Mouse (Mus musculus): ENCODE data around the gene Chmp2a. TPM values are rescaled to one million over a fixed set of nuclear protein-coding genes. Genes with fewer than 3 reads are reported as not detected.
A peak's percentile ranks its signal among the peaks of the same experiment; 100 is the strongest.

The Chmp2a gene
- polyA plus RNA-seq, 1 experiment from 2014 or later: 165 TPM

GRCm38 (mm10) chr7:13041256-13041655, 6.6 kb upstream of the Chmp2a start:
- Histone ChIP-seq H3K4me1 (ENCODE audit: control insufficient read depth in 2 of 2, insufficient read depth in 2 of 2, low read length in 2 of 2) (peaks cover 10 to 26% of the 10 kb centered on the region in 2 experiments), H3K9me3 (ENCODE audit: control insufficient read depth, low read length) (0 out of 2 replicates have a peak, but pooled peaks cover 2% of the 10 kb centered on the region), H3K27ac (replicated peaks in 1 of 2; ENCODE audit: control insufficient read depth in 1 of 2, insufficient read depth in 1 of 2, low read depth in 2 of 2, low read length in 2 of 2) (no peak overlapping the region), H3K4me3 (ENCODE audit: control insufficient read depth in 1 of 2, insufficient read depth in 1 of 2, low read depth in 1 of 2, low read length in 2 of 2) (no peak overlapping the region), H3K27me3 (ENCODE audit: control insufficient read depth, insufficient read depth, low read length) (peaks cover 34% of the 10 kb centered on the region), H3K9ac (ENCODE audit: low read length) (no peak overlapping the region), H3K36me3 (ENCODE audit: control insufficient read depth, insufficient read depth, low read length) (peaks cover 2% of the 10 kb centered on the region), H3K4me2 (ENCODE audit: low read length) (no peak overlapping the region)
- no peak for ATAC-seq (ENCODE audit: insufficient number of reproducible peaks, insufficient read depth, low FRiP score, low read depth)
- WGBS: 33% methylated on average over 1 of the region's 1 CpGs

- 69% methylated on average over 1 of the region's 1 CpGs for WGBS
Measured at GRCm38 (mm10) chr7:13039181-13039580, 4.6 kb upstream of the Chmp2a start.

GRCm38 (mm10) chr7:13038621-13039169, 4.1 kb upstream of the Chmp2a start:
- Histone ChIP-seq H3K27ac (replicated peaks in 1 of 2; ENCODE audit: control insufficient read depth in 1 of 2, insufficient read depth in 1 of 2, low read depth in 2 of 2, low read length in 2 of 2) (peak overlapping the region; percentile 98 to 100), H3K9ac (ENCODE audit: low read length) (peak overlapping the region; percentile 97), H3K36me3 (ENCODE audit: control insufficient read depth, insufficient read depth, low read length) (peaks cover 17% of the 10 kb centered on the region), H3K4me2 (ENCODE audit: low read length) (peak overlapping the region; percentile 83), H3K4me1 (ENCODE audit: control insufficient read depth in 2 of 2, insufficient read depth in 2 of 2, low read length in 2 of 2) (peaks cover 10 to 34% of the 10 kb centered on the region in 2 experiments), H3K27me3 (ENCODE audit: control insufficient read depth, insufficient read depth, low read length) (peaks cover 16% of the 10 kb centered on the region), H3K9me3 (ENCODE audit: control insufficient read depth, low read length) (0 out of 2 replicates have a peak, but pooled peaks cover 2% of the 10 kb centered on the region), H3K4me3 (ENCODE audit: control insufficient read depth in 1 of 2, insufficient read depth in 1 of 2, low read depth in 1 of 2, low read length in 2 of 2) (peak overlapping the region; percentile 85 to 92)
- 13% methylated on average over 15 of the region's 15 CpGs for WGBS
- no peak for ATAC-seq (ENCODE audit: insufficient number of reproducible peaks, insufficient read depth, low FRiP score, low read depth)

More at GRCm38 (mm10) chr7:13039181-13039580, 4.6 kb upstream of the Chmp2a start:
- 0 out of 2 replicates have a peak, but pooled peaks cover 2% of the 10 kb centered on the region for H3K9me3 ChIP-seq (ENCODE audit: control insufficient read depth, low read length)
- peaks cover 20% of the 10 kb centered on the region for H3K27me3 ChIP-seq (ENCODE audit: control insufficient read depth, insufficient read depth, low read length)
- peak overlapping the region; percentile 83 for H3K4me2 ChIP-seq (ENCODE audit: low read length)
- H3K4me3 ChIP-seq (ENCODE audit: control insufficient read depth in 1 of 2, insufficient read depth in 1 of 2, low read depth in 1 of 2, low read length in 2 of 2): peak overlapping the region; percentile 85 to 92
- H3K36me3 ChIP-seq (ENCODE audit: control insufficient read depth, insufficient read depth, low read length): peaks cover 16% of the 10 kb centered on the region
- no peak for ATAC-seq (ENCODE audit: insufficient number of reproducible peaks, insufficient read depth, low FRiP score, low read depth)
- H3K4me1 ChIP-seq (ENCODE audit: control insufficient read depth in 2 of 2, insufficient read depth in 2 of 2, low read length in 2 of 2): peaks cover 10 to 34% of the 10 kb centered on the region in 2 experiments
- peak overlapping the region; percentile 97 for H3K9ac ChIP-seq (ENCODE audit: low read length)
- peak overlapping the region; percentile 98 to 100 for H3K27ac ChIP-seq (replicated peaks in 1 of 2; ENCODE audit: control insufficient read depth in 1 of 2, insufficient read depth in 1 of 2, low read depth in 2 of 2, low read length in 2 of 2)

GRCm38 (mm10) chr7:13037901-13038555, 3.4 kb upstream of the Chmp2a start, which contains the start of gene Ube2m:
Gene Ube2m, minus strand, starts transcription at chr7:13038275.
- Histone ChIP-seq H3K4me1 (ENCODE audit: control insufficient read depth in 2 of 2, insufficient read depth in 2 of 2, low read length in 2 of 2) (peaks cover 11 to 35% of the 10 kb centered on the region in 2 experiments), H3K9me3 (ENCODE audit: control insufficient read depth, low read length) (0 out of 2 replicates have a peak, but pooled peaks cover under 1% of the 10 kb centered on the region), H3K4me2 (ENCODE audit: low read length) (peak within 1 kb of the TSS; percentile 83), H3K36me3 (ENCODE audit: control insufficient read depth, insufficient read depth, low read length) (peaks cover 23% of the 10 kb centered on the region), H3K27ac (replicated peaks in 1 of 2; ENCODE audit: control insufficient read depth in 1 of 2, insufficient read depth in 1 of 2, low read depth in 2 of 2, low read length in 2 of 2) (peak within 1 kb of the TSS; percentile 98 to 100), H3K4me3 (ENCODE audit: control insufficient read depth in 1 of 2, insufficient read depth in 1 of 2, low read depth in 1 of 2, low read length in 2 of 2) (peak within 1 kb of the TSS; percentile 85 to 92), H3K27me3 (ENCODE audit: control insufficient read depth, insufficient read depth, low read length) (peaks cover 9% of the 10 kb centered on the region), H3K9ac (ENCODE audit: low read length) (peak within 1 kb of the TSS; percentile 97)
- WGBS: under 1% methylated on average over 62 of the region's 65 CpGs
- ATAC-seq (ENCODE audit: insufficient number of reproducible peaks, insufficient read depth, low FRiP score, low read depth): peak; percentile 92

DNA sequence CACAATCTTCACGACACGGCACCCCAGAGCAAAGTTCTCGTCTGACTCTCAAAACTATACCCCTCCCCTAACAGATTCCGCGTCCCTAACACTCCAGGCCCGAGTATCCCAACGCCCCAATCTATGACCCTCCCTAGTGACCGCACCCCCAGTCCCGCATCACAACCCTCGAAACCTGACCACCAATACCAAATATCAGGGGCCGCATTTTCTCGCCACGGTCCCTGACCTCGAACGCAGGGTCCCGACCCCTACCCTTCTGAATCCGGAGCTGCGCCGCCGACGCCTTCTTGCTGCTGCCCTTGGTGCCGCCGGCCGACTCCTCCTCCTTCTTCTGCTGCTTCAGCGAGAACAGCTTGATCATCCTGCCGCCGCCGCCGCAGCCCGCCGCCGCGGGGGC, 2.8 kb upstream of the Chmp2a start:
- Histone ChIP-seq H3K36me3 (ENCODE audit: control insufficient read depth, insufficient read depth, low read length) (peaks cover 30% of the 10 kb centered on the region), H3K4me3 (ENCODE audit: control insufficient read depth in 1 of 2, insufficient read depth in 1 of 2, low read depth in 1 of 2, low read length in 2 of 2) (peak overlapping the region; percentile 85 to 92), H3K27ac (replicated peaks in 1 of 2; ENCODE audit: control insufficient read depth in 1 of 2, insufficient read depth in 1 of 2, low read depth in 2 of 2, low read length in 2 of 2) (peak overlapping the region; percentile 83 to 98), H3K9ac (ENCODE audit: low read length) (peak overlapping the region; percentile 97), H3K4me2 (ENCODE audit: low read length) (peak overlapping the region; percentile 83), H3K9me3 (ENCODE audit: control insufficient read depth, low read length) (no peaks in the 10 kb centered on the region), H3K4me1 (ENCODE audit: control insufficient read depth in 2 of 2, insufficient read depth in 2 of 2, low read length in 2 of 2) (peaks cover 11 to 35% of the 10 kb centered on the region in 2 experiments), H3K27me3 (ENCODE audit: control insufficient read depth, insufficient read depth, low read length) (peaks cover 2% of the 10 kb centered on the region; the same call in 1 of the 2 replicates)
- under 1% methylated on average over 27 of the region's 33 CpGs for WGBS
- ATAC-seq (ENCODE audit: insufficient number of reproducible peaks, insufficient read depth, low FRiP score, low read depth): no peak; the same call in 1 of the 2 replicates

DNA sequence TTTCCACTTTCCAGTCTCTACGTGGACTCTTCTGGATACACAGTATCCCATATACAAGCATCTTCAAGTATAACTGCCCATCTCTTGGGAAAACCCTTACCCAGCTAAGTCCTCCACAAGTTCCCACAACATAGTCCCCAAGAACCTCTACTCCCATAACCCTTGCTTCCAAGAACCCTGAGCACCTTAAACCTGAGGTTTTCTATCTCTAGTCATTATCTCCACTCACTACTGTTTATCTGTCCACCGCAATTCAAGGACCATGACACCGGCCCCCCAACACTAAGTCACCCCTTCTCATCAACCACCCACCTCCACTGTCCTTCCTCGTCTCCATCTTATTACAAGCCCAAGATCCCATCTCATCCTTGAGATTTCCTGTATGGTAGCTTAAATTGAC, 2.2 kb upstream of the Chmp2a start:
- peak overlapping the region; percentile 83 to 98 for H3K27ac ChIP-seq (replicated peaks in 1 of 2; ENCODE audit: control insufficient read depth in 1 of 2, insufficient read depth in 1 of 2, low read depth in 2 of 2, low read length in 2 of 2)
- WGBS: 30% methylated on average over 4 of the region's 4 CpGs
- no peak for ATAC-seq (ENCODE audit: insufficient number of reproducible peaks, insufficient read depth, low FRiP score, low read depth)

DNA sequence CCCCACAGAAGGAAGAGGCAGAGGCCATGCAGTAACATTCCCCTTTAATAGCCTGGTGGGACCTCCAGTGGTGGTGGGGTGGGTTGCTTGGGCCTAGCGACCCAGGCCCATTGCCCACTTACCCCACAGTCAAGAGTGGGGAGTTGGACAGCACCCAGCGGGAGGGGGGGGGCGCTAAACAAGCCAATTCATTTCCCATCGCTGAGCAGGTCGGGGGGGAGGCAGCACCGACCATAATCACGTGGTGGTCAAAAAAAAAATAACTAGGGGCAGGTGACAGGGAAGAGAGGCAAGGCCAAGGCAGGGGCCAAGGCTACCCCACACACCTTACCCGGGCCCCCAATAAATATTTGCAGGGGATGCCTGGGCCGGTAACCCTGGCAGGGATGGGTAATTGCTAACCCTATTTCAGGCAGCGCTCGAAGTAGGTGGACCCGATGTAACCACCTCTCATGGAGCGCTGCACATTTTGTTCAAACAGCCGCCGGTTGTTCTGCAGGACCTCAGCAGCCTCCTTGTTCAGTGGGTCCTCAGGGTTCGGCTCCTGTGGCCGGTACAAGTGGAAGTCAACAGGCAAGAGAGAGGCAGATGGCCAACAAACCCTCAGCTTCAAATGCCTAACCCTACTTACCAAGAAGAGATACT, 726 bp upstream of the Chmp2a start:
- Histone ChIP-seq H3K27me3 (ENCODE audit: control insufficient read depth, insufficient read depth, low read length) (no peaks in the 10 kb centered on the region), H3K9ac (ENCODE audit: low read length) (peak overlapping the region; percentile 92; the same call in 1 of the 2 replicates), H3K4me1 (ENCODE audit: control insufficient read depth in 2 of 2, insufficient read depth in 2 of 2, low read length in 2 of 2) (peaks cover 11 to 35% of the 10 kb centered on the region in 2 experiments), H3K36me3 (ENCODE audit: control insufficient read depth, insufficient read depth, low read length) (peaks cover 50% of the 10 kb centered on the region), H3K9me3 (ENCODE audit: control insufficient read depth, low read length) (no peaks in the 10 kb centered on the region), H3K4me2 (ENCODE audit: low read length) (peak overlapping the region; percentile 95; the same call in 1 of the 2 replicates), H3K4me3 (ENCODE audit: control insufficient read depth in 1 of 2, insufficient read depth in 1 of 2, low read depth in 1 of 2, low read length in 2 of 2) (no peak overlapping the region), H3K27ac (replicated peaks in 1 of 2; ENCODE audit: control insufficient read depth in 1 of 2, insufficient read depth in 1 of 2, low read depth in 2 of 2, low read length in 2 of 2) (peak overlapping the region in 1 of 2 experiments; percentile 91; a peak in 2 of 4 replicates)
- 88% methylated on average over 17 of the region's 17 CpGs for WGBS
- no peak for ATAC-seq (ENCODE audit: insufficient number of reproducible peaks, insufficient read depth, low FRiP score, low read depth)

More for the DNA sequence above, 2.2 kb upstream of the Chmp2a start:
- Histone ChIP-seq H3K27me3 (ENCODE audit: control insufficient read depth, insufficient read depth, low read length) (no peaks in the 10 kb centered on the region), H3K4me1 (ENCODE audit: control insufficient read depth in 2 of 2, insufficient read depth in 2 of 2, low read length in 2 of 2) (peaks cover 11 to 35% of the 10 kb centered on the region in 2 experiments), H3K4me3 (ENCODE audit: control insufficient read depth in 1 of 2, insufficient read depth in 1 of 2, low read depth in 1 of 2, low read length in 2 of 2) (peak overlapping the region; percentile 85 to 92), H3K4me2 (ENCODE audit: low read length) (peak overlapping the region; percentile 83), H3K9ac (ENCODE audit: low read length) (peak overlapping the region; percentile 97), H3K9me3 (ENCODE audit: control insufficient read depth, low read length) (no peaks in the 10 kb centered on the region), H3K36me3 (ENCODE audit: control insufficient read depth, insufficient read depth, low read length) (peaks cover 35% of the 10 kb centered on the region)
